Mouse (Mus musculus) forebrain, embryonic 16.5 days (tissue): ENCODE results near the gene Notum. TPM values are rescaled to one million over a fixed set of nuclear protein-coding genes. Genes with fewer than 3 reads are reported as not detected.

Experiments used
- ATAC-seq: fragments of 200-750 bp; cut with Nextera tagmentation; 2 replicates; pipeline ENCODE4 v1.8.0; 2017; ENCODE audit warnings: mild to moderate bottlenecking, moderate library complexity
- H3K27ac ChIP-seq: fragments of 300-500 bp; sonication (generic); 2 replicates; pipeline ENCODE4 v1.5.1; 2014; ENCODE audit warnings: low read length, control low read depth
- H3K27me3 ChIP-seq: fragments of 300-500 bp; sonication (generic); replicated peaks from 2 replicates; pipeline ENCODE4 v1.6.1; 2014; ENCODE audit warnings: low read length; ENCODE audit not compliant: control insufficient read depth, insufficient read depth
- H3K36me3 ChIP-seq: fragments of 300-500 bp; sonication (generic); 2 replicates; pipeline ENCODE4 v1.6.1; 2014; ENCODE audit not compliant: control insufficient read depth, insufficient read depth
- H3K4me1 ChIP-seq: fragments of 300-500 bp; sonication (generic); replicated peaks from 2 replicates; pipeline ENCODE4 v1.6.1; 2014; ENCODE audit warnings: low read length; ENCODE audit not compliant: control insufficient read depth, insufficient read depth
- H3K4me2 ChIP-seq: fragments of 300-500 bp; sonication (generic); 2 replicates; pipeline ENCODE4 v1.6.1; 2014; ENCODE audit warnings: mild to moderate bottlenecking, low read length, control low read depth
- H3K4me3 ChIP-seq: fragments of 300-500 bp; sonication (generic); replicated peaks from 2 replicates; pipeline ENCODE4 v1.5.1; 2014; ENCODE audit warnings: mild to moderate bottlenecking, low read length, control low read depth
- H3K9ac ChIP-seq: fragments of 300-500 bp; sonication (generic); replicated peaks from 2 replicates; pipeline ENCODE4 v1.6.1; 2014; ENCODE audit warnings: low read depth, low read length, control low read depth
- H3K9me3 ChIP-seq: fragments of 300-500 bp; sonication (generic); 2 replicates; pipeline ENCODE4 v1.6.1; 2016; ENCODE audit warnings: low read length; ENCODE audit not compliant: control insufficient read depth
- WGBS: fragments of 180-500 bp; shearing (Covaris S2); extraction: QIAGEN DNeasy Blood & Tissue Kit; methylation state at CpG from one replicate; pipeline ENCODE4 v1.1.7; 2014; 5-methylcytosine and 5-hydroxymethylcytosine counted together
- polyA plus RNA-seq: library from polyadenylated mRNA; unstranded; fragments of >200 nt; fragmentation: Nextera tagmentation; extraction: Ambion mirVana; gene quantifications from 2 replicates; pipeline ENCODE4 v1.2.1, GENCODE M21; 2015

Notum gene
- polyA plus RNA-seq, 1 experiment from 2014 or later, result 0.77 TPM

GRCm38 (mm10) chr11:120647047-120647830 is 13.7 kb downstream of the Notum start:
- no peaks in the 10 kb centered on the region for H3K27me3 ChIP-seq

GRCm38 (mm10) chr11:120643601-120643987 is 17.4 kb downstream of the Notum start, which contains the start of gene Pycr1:
Gene Pycr1 (minus strand): TSS chr11:120643769.
- Histone ChIP-seq H3K27ac (peak within 1 kb of the TSS; percentile 47; the same call in 1 of the 2 replicates), H3K9ac (peak within 1 kb of the TSS; percentile 79), H3K9me3 (no peaks in the 10 kb centered on the region), H3K4me3 (peak within 1 kb of the TSS; percentile 62), H3K4me1 (peaks cover 17% of the 10 kb centered on the region), H3K27me3 (no peaks in the 10 kb centered on the region), H3K36me3 (no peaks in the 10 kb centered on the region), H3K4me2 (peak within 1 kb of the TSS; percentile 98)
- peak; percentile 100 for ATAC-seq
- WGBS, result 1% methylated on average over 15 of the region's 15 CpGs

More at GRCm38 (mm10) chr11:120647047-120647830, 13.7 kb downstream of the Notum start:
- Histone ChIP-seq H3K9me3 (no peaks in the 10 kb centered on the region), H3K4me2 (no peak overlapping the region), H3K4me1 (peaks cover 17% of the 10 kb centered on the region), H3K27ac (no peak overlapping the region), H3K9ac (no peak overlapping the region), H3K4me3 (no peak overlapping the region), H3K36me3 (no peaks in the 10 kb centered on the region)
- 81% methylated on average over 35 of the region's 35 CpGs for WGBS
- no peak for ATAC-seq

GRCm38 (mm10) chr11:120642939-120643600 is 17.9 kb downstream of the Notum start:
- WGBS, result 1% methylated on average over 18 of the region's 18 CpGs
- Histone ChIP-seq H3K36me3 (no peaks in the 10 kb centered on the region), H3K4me1 (peaks cover 15% of the 10 kb centered on the region), H3K9me3 (no peaks in the 10 kb centered on the region), H3K27me3 (no peaks in the 10 kb centered on the region), H3K27ac (peak overlapping the region; percentile 47; the same call in 1 of the 2 replicates), H3K4me2 (peak overlapping the region; percentile 98), H3K9ac (peak overlapping the region; percentile 79), H3K4me3 (peak overlapping the region; percentile 62)
- ATAC-seq, result peak; percentile 56

GRCm38 (mm10) chr11:120641869-120642268 is 19.1 kb downstream of the Notum start:
- Histone ChIP-seq H3K4me3 (no peak overlapping the region), H3K9ac (no peak overlapping the region), H3K9me3 (no peaks in the 10 kb centered on the region), H3K36me3 (no peaks in the 10 kb centered on the region), H3K4me2 (no peak overlapping the region), H3K27me3 (no peaks in the 10 kb centered on the region), H3K4me1 (peaks cover 12% of the 10 kb centered on the region), H3K27ac (no peak overlapping the region)
- WGBS, result 90% methylated on average over 8 of the region's 8 CpGs
- ATAC-seq, result no peak

GRCm38 (mm10) chr11:120641255-120641654 is 19.7 kb downstream of the Notum start:
- Histone ChIP-seq H3K9ac (0 out of 2 replicates have a peak overlapping the region, but pooled peaks have one; percentile 13), H3K27me3 (no peaks in the 10 kb centered on the region), H3K4me1 (peaks cover 12% of the 10 kb centered on the region), H3K4me3 (no peak overlapping the region), H3K36me3 (no peaks in the 10 kb centered on the region), H3K4me2 (no peak overlapping the region), H3K27ac (no peak overlapping the region), H3K9me3 (no peaks in the 10 kb centered on the region)
- ATAC-seq, result no peak
- WGBS, result 66% methylated on average over 9 of the region's 9 CpGs

- Histone ChIP-seq H3K36me3 (no peaks in the 10 kb centered on the region), H3K27me3 (no peaks in the 10 kb centered on the region), H3K4me1 (peaks cover 28% of the 10 kb centered on the region), H3K27ac (no peak overlapping the region), H3K9me3 (no peaks in the 10 kb centered on the region), H3K4me2 (no peak overlapping the region), H3K9ac (no peak overlapping the region), H3K4me3 (no peak overlapping the region)
- no peak for ATAC-seq
- 80% methylated on average over 5 of the region's 5 CpGs for WGBS
Measured at GRCm38 (mm10) chr11:120634810-120635209, 26.2 kb downstream of the Notum start.

- peak within 1 kb of the TSS; percentile 61 for H3K4me2 ChIP-seq
- WGBS, result 11% methylated on average over 58 of the region's 58 CpGs
- ATAC-seq, result peak; percentile 95
- peak within 1 kb of the TSS; percentile 85 for H3K9ac ChIP-seq
- H3K4me1 ChIP-seq, result peaks cover 31% of the 10 kb centered on the region
- H3K4me3 ChIP-seq, result peak within 1 kb of the TSS; percentile 84
- H3K9me3 ChIP-seq, result no peaks in the 10 kb centered on the region
- peak within 1 kb of the TSS; percentile 79 for H3K27ac ChIP-seq
- peaks cover 6% of the 10 kb centered on the region; the same call in 1 of the 2 replicates for H3K36me3 ChIP-seq
- no peaks in the 10 kb centered on the region for H3K27me3 ChIP-seq
Measured at GRCm38 (mm10) chr11:120633520-120634343, 27.2 kb downstream of the Notum start, which contains the start of gene Mafg. Gene Mafg (minus strand): TSS chr11:120633600.

GRCm38 (mm10) chr11:120632559-120633519 is 28.1 kb downstream of the Notum start:
- peak overlapping the region; percentile 79 for H3K27ac ChIP-seq
- peak overlapping the region; percentile 85 for H3K9ac ChIP-seq
- peak overlapping the region; percentile 61 for H3K4me2 ChIP-seq
- H3K36me3 ChIP-seq, result peaks cover 6% of the 10 kb centered on the region; the same call in 1 of the 2 replicates
- peak; percentile 85 for ATAC-seq
- peak overlapping the region; percentile 84 for H3K4me3 ChIP-seq
- no peaks in the 10 kb centered on the region for H3K27me3 ChIP-seq
- H3K4me1 ChIP-seq, result peaks cover 31% of the 10 kb centered on the region
- WGBS, result under 1% methylated on average over 99 of the region's 116 CpGs
- H3K9me3 ChIP-seq, result no peaks in the 10 kb centered on the region
